Mouse (Mus musculus): ENCODE results near the gene Rasip1.
"Not testable (repeated sequence)": the region's sequence is repeated elsewhere in the genome, so short reads cannot be mapped to it uniquely, and the experiment has no call there.

Rasip1 gene

GRCm38 (mm10) chr7:45644872-45645590, 17.7 kb downstream of the Rasip1 start:
- DNase-seq (ENCODE audit: low spot score in 2 of 2) = no peak

- DNase-seq (ENCODE audit: low spot score in 2 of 2) = no peak
Measured at GRCm38 (mm10) chr7:45645591-45645971, 18.3 kb downstream of the Rasip1 start.

GRCm38 (mm10) chr7:45646671-45647070, 19.4 kb downstream of the Rasip1 start:
- DNase-seq (ENCODE audit: low spot score in 2 of 2) = no peak

- no peak for DNase-seq (ENCODE audit: low spot score in 2 of 2)
Measured at GRCm38 (mm10) chr7:45649351-45649750, 22.1 kb downstream of the Rasip1 start.

GRCm38 (mm10) chr7:45650484-45650883, 23.2 kb downstream of the Rasip1 start:
- not testable (repeated sequence) for DNase-seq (ENCODE audit: low spot score in 2 of 2)

GRCm38 (mm10) chr7:45654424-45655047, 27.2 kb downstream of the Rasip1 start:
- no peak for DNase-seq (ENCODE audit: low spot score in 2 of 2)

- DNase-seq (ENCODE audit: low spot score in 2 of 2) = no peak
Measured at GRCm38 (mm10) chr7:45660746-45661478, 33.6 kb downstream of the Rasip1 start.

GRCm38 (mm10) chr7:45661702-45662101, 34.4 kb downstream of the Rasip1 start:
- DNase-seq (ENCODE audit: low spot score in 2 of 2) = not testable (repeated sequence)

GRCm38 (mm10) chr7:45665303-45666138, 38.2 kb downstream of the Rasip1 start:
- no peak for DNase-seq (ENCODE audit: low spot score in 2 of 2)

GRCm38 (mm10) chr7:45666161-45666560, 38.9 kb downstream of the Rasip1 start, which contains the start of gene Fut2:
Gene Fut2, minus strand, starts transcription at chr7:45666394.
- no peak for DNase-seq (ENCODE audit: low spot score in 2 of 2)

- DNase-seq (ENCODE audit: low spot score in 2 of 2) = no peak
Measured at GRCm38 (mm10) chr7:45667761-45668160, 40.5 kb downstream of the Rasip1 start.

- DNase-seq (ENCODE audit: low spot score in 2 of 2) = no peak
Measured at GRCm38 (mm10) chr7:45668921-45669320, 41.6 kb downstream of the Rasip1 start.

GRCm38 (mm10) chr7:45677627-45678295, 50.5 kb downstream of the Rasip1 start:
- no peak for DNase-seq (ENCODE audit: low spot score in 2 of 2)

- DNase-seq (ENCODE audit: low spot score in 2 of 2) = no peak
Measured at GRCm38 (mm10) chr7:45678513-45678912, 51.2 kb downstream of the Rasip1 start.

GRCm38 (mm10) chr7:45679966-45680621, 52.8 kb downstream of the Rasip1 start:
- DNase-seq (ENCODE audit: low spot score in 2 of 2) = no peak

GRCm38 (mm10) chr7:45681046-45681736, 53.9 kb downstream of the Rasip1 start:
- DNase-seq (ENCODE audit: low spot score in 2 of 2) = no peak

GRCm38 (mm10) chr7:45682144-45683126, 55.1 kb downstream of the Rasip1 start:
- peak; percentile 81 to 94 for DNase-seq (ENCODE audit: low spot score in 2 of 2)

- no peak for DNase-seq (ENCODE audit: low spot score in 2 of 2)
Measured at GRCm38 (mm10) chr7:45683396-45684050, 56.2 kb downstream of the Rasip1 start, which contains the start of gene Ntn5. Gene Ntn5, plus strand, starts transcription at chr7:45684022.
